Mouse (Mus musculus) T-helper 17 cell (primary cell): ENCODE measurements around the gene Rab40b.

Experiments used
- in situ Hi-C, 2 experiments: fragments of 300-600 bp; cut with MboI, MseI; formaldehyde crosslinking; loops; 1 replicate in 1 of 2; 2 replicates in 1 of 2; pipeline ENCODE4 v1.15.1; 2025; ENCODE audit warnings: high pct_unique_total_duplicates in 2 of 2

Rab40b gene

DNA sequence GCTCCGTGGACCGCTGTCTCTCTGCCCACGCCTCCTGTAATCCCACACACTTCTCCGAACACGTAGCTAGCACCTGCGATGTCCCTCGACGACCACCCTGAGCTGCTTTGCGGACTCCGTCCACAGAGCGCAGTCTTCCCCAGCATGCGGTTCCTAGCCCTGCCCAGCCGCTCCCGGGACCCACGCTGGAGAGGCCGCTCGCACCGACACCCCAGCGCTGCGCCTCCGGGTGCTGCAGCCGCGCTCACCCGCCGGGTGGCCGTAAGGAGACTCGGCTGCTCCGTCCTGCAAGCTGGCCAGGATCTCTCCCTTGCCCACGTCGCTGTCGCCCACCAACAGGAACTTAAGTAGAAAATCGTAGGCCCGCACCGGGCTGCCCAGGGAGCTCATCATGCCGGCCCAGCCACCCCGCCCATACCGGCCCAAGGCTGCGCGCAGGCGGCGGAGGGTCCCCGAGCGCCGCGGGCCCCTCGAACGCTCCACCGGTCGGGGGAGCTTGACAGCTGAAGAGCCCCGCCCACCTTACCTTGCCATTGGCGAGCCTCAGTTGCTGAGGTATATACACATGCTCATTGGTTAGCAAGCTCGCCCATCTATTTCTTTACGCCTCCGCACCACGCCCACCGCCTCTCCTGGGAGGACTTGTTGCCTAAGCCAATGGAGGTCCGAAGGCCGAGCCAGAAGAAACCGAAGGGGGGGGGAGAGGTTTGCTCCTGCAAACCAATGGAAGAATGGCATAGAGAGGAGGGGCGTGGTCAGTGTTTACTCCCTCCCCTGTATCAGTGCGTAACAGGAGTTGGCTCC is at the start of gene Rab40b:
Rab40b (minus strand) TSS at position 502 of the 804 bp plus-strand sequence.
- in situ Hi-C loops: no loop called here

DNA sequence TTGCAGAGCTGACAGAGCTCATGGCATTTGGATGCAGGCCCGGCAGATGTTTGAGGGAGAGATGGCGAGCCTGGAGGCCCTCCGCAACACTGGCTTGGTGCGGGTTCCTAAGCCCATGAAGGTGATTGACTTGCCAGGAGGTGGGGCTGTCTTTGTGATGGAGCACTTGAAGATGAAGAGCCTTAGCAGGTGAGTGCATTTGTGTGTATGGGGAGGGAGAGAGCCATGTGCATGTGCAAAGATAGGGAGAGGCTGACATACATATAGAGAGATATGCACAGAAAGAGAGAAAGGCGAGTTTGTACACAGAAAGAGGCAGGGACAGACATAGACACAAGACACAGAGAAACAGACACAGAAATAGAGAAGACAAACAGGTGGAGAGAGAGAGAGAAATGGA is 49.2 kb upstream of the Rab40b start:
- in situ Hi-C loops: no loop called here

DNA sequence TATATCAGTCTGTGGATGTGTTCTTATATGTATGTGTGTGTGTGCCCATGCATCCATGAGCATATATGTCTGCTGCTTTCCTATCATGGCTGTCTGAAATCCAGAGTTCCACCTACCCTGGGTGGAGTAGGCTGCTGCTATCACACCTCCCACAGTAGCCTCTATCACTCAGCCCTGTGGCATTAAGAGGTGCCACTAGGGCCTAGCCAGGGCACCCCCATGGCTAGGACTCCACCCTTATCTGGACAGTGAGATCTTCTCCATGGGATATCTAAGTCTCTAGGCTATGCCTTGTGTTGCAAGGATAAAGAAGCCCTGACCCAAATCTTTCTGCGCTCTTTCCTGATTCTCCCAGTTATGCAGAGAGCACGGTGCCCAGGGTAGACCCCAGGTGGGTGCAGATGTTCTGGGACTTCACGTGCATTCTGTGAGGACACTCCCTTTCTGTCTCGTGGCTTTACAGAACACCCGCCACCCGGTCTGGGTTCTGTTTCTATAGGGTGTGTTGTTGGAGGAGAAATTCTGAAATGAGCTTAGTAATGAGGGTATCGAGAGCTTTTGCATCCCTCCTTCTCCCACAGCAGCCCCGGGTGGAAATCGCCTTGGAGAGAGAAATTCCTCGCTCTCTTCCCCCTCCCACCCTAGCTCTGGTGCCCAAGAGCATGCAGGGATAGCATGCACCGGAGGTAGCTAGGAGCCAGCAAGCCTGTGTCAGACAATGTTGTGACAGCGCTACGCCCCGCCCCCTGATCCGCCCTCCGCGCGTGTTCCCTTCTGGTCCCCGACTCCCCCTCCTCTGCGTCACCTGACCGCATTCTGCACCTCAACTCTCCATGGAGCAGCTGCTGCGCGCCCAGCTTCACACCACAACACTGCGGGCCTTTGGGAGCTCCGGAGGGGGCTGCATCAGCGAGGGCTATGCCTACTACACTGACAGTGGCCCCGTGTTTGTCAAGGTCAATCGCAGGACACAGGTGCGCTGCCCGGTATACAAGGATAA is 46.4 kb upstream of the Rab40b start, which contains the start of gene Fn3k:
Fn3k (plus strand) TSS at position 758 of the 1,000 bp plus-strand sequence.
- in situ Hi-C loops: no loop called here

DNA sequence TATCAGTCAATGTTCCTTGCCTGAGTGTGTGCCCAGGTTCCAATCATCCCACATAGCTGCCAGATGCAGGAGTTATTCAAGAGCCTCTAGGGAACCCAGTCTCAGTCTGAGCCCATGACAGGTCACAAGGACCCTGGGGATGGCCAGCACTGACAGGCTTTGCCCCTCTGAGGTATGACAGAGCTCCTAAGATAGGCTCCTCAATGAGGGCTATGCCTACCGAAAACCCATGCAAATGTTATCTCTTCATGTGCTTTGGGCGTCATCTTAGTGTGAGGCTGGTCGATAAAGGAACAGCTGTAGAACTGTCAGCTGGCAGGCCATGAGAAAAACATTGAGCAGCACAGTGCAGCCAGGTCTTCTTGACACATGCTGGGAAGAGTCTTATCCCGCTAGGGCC is 45.3 kb upstream of the Rab40b start:
- in situ Hi-C loops: no loop called here

DNA sequence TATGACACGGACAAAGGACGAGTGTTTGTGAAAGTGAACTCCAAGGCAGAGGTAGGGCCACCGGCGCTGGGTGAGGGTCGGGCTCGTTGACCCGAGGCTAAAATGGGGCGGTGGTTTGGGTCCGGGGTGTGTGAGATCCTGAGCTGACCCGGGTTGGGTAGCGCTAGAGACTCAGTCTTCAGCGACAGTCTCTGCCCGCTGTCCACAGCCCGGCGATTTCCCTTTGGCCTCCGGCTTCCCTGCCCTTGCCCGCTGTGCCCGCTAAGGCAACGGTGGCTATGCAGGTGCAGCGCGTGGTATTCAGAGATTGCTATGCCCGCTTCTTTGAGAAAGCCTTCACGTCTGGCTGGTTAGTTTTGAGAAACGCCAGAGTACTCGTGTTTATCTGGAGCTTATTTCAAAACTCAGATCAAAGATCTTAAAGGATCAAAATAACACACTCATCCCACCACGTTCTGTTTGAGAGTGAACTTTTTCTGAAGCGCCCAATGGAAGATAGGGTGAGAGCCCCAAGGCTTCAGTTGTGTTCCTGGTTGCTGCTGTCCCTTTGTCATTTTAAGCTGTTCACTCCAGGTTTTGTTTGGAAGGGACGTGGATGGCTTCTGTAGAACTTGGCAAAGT is 33.6 kb upstream of the Rab40b start:
- in situ Hi-C loops: no loop called here

DNA sequence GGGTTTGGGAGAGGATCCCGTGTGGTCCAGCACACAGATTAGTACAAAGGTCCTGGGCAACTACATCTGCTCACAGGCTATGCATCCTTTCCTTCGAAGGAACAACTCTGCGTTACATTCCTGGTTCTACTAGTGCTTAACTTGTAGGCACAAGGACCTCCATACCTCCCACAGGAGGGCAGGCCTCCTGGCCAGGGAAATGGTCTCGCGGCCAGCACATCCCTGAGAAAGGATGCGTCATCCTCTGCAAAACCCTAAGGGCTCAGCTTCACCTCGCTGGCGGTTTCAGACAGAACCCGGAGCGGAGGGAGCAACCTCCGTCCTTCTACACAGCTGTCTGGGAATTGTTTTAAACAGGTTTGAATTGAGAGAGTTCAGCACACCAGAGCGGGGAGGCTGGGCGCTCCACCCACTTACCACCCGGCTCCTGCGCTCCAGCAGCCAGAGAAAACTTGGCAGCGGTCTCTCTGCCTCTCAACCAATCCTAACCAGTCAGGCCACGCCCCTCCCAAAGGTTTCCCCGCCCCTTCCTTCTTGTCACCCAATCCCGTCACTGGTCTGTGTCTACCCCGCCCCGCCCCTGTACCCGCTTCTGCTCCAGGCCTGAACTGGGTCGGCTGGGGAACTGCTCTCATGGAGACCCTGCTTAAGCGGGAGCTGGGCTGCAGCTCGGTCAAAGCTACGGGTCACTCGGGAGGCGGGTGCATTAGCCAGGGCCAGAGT is 32.9 kb upstream of the Rab40b start, which contains the start of gene Fn3krp:
Fn3krp (plus strand) TSS at position 572 of the 723 bp plus-strand sequence.
- in situ Hi-C loops: no loop called here

DNA sequence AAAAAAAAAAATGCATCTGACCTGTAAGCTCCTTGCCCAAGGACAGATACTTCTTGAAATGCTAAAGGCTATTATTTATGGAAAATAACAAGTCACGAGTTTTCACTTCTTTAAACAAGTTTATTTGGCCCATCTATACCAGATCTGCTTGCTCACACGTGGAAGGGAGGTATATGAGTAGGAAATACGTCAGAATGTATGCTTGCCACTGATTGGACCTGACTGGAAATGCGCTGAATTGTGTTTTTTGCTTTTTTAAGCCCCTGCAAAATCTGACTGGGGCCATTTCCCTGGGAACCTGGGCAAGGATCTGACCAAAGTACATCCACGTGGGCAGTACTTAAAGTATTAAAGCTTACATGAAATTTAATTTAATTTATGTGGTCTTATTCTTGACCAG is 32.3 kb upstream of the Rab40b start:
- in situ Hi-C loops: no loop called here

DNA sequence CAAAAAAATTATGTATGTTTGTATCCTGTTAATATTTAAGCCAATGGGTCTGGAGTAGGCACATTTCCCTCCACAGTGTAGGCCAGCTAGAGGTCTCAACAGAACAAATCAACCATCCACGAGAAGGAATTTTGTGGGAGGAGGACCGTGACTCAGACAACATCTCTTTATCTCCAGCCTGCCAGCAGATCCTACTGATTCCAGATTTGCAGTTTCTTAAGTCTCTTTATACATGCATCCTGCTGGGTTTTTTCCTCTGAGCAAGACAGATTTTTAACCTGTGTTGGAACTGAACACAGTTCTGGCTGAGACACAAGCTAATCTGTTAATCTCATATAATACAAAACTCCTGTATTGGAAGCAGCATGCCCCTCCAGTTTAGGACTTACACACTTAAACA is 30.9 kb upstream of the Rab40b start:
- in situ Hi-C loops: no loop called here

DNA sequence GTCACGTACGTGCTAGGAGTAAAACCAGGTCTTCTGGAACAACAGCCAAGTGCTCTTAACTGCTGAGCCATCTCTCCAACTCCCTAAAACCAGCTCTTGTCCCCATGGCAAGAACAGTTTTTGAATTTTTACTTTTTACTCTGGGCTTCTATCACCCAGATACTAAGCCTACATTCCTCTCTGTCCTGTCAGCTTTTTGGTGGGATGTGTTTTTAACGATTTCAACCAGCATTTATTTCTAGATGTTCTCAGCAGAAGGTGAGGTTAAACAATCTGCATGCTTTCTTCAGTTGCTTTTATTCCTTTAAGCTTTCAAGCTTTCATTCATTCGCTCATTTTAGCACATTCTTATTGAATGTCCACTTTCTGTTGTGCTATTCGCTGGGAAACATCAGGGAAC is 29.9 kb upstream of the Rab40b start:
- in situ Hi-C loops: no loop called here

DNA sequence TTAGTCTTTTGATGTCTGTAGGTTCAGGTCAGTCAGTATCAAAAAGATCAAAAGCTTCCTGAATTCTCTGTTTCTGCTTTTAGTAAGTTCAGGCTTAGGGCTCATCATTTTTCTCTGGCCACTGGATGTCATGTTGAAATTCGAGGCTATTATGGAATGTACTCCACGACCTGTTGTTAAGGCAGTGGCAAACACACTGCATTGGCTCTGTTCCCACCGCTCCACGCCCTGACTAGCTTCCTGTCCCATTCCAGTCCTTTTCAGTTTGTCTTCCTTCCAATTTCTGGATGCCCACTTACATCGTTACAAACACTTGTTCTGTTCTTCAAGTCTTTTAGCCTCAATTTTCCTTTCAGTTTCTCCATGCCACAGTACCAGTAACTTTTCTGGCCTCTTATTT is 27.3 kb upstream of the Rab40b start:
- in situ Hi-C loops: no loop called here

DNA sequence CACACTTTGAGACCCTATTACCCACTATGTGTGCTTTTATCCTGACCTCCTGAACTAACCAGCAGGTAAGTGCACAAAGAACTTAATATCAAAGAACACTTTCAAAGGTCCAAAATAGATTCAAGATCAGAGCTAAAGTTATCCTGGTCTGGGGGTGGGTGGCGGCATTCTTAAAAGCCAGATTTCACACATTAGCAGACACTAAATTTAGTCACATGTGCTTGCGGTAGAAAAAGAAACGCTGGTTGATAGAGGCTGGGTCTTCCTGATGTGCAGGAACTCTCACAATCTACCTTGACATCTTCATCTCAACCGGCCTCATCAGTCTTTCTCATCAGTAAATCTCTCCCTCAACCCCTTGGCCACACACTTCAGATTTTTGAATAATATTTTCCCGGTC is 26.7 kb upstream of the Rab40b start:
- in situ Hi-C loops: no loop called here

DNA sequence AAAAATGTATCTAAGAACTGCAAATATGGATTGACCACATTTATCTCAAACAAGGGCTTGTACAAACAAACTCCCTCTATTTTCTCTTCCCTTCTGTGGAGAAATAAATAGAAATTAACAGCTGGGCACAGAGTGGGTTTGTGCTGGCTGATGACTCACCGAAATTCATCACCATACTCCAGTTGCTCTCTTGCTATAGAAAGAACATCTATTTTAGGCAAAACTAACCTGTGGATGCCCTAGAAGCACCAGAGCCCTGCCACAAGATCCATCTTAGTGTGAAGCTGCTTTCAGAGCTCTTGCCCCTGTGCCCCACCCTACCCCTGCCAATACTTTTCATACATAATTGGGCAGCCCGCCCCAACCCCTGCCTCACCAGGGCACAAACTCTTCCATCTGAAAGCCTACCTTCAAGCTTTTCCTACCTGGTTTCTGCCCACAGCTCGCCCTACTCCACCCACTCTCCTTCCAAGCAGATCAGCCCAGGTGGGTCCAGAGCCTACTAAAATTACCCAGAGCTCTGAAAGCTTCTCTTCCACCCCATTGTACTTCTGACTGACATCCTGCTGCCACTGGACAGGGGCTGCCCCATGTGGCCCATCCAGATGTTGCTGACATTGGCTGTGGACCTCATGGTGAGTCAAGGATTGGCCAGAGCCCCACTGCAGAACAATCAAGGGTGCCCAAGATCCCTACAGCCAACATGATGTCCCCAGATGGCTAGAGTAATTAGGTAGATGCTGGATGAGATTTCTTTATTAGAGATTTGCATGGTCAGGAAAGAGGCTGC is 19.5 kb upstream of the Rab40b start:
- in situ Hi-C loops: no loop called here

DNA sequence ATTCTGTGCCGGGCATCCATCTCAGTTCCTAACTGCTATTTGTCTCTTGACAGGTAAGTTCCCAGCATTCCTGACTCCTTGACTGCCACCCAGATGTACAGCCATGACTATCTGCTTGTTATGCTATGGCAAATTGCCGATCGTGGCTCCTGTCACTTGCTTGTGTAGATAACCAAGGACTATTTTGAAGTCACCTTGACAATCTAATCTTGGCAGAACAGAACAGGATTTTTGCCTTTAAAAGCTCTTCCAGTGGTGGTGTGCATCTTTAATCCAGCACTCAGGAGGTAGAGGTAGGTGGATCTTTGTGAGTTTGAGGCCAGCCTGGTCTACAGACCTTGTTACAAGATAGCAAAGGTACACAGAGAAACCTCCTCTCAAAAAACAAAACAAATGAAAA is 4.4 kb upstream of the Rab40b start:
- in situ Hi-C loops: no loop called here

DNA sequence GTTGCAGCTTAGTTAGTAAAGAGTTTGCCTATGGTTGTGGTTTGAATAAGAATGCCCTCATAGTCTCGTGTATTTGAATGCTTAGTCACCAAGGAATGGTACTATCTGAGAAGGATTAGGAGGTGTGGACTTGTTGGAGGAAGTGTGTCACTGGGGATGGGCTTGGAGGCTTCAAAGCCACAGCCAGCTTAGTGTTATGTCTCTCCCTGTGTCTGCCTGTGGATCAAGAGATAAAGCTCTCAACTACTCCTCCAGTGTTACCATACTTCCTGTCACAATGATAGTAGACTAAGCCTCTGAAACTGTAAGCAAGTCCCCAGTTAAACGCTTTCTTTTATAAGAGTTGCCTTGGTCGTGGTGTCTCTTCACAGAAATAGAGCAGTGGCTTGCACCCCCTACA is 2.7 kb upstream of the Rab40b start:
- in situ Hi-C loops: no loop called here

DNA sequence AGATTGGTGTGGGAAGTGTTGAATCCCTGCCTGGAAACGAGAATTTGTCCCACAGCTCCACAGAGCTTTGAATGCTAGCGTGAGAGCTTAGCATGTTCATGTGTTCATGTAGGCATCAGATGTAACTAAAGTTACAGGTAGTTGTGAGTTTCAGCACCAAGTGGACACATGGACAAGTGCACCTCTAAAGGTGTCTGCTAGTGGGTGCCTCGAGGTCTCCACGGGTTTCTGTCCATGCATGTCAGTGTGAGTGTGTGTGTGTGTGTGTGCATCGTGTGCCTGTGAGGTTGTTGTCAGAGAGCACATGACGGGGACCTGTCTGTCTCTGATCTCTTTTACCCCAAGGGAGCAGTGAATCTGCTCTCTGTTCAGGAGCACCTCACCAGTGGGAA is 499 bp upstream of the Rab40b start:
- in situ Hi-C loops: no loop called here

DNA sequence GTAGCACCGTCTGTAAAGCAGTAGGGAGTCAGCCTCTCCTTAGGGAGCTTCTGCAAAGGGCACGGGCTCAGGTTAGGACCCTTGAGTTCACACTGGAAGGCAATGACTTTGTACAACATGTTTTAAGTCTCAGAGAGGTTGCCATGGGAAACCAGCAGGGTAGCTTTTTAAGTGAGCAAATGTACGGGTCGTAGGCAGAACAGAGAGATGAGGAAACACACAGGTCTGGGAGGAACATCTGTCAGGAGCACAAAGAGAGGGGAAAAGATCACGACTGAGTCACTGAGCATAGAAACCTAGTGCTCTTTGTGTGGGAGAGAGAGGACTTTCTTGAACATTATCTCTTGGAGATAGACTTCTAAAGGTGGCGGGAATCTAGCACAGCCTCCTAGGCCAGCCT is 7.8 kb downstream of the Rab40b start:
- in situ Hi-C loops: no loop called here

DNA sequence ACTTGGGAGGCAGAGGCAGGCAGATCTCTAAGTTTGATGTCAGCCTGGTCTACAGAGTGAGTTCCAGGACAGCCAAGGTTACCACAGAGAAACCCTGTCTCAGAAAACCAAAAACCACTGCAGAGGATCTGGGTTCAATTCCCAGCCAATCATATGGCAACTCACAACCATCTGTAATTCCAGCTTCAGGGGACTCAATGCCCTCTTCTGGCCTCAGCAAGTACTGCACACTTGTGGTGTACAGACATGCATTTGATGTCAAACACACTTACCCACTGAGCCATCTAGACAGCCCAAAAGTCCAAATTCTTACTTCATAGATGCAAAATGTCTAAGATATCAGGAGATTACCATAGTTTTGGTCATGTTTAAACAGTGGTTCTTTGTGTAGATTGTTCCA is 9.4 kb downstream of the Rab40b start:
- in situ Hi-C loops: no loop called here

DNA sequence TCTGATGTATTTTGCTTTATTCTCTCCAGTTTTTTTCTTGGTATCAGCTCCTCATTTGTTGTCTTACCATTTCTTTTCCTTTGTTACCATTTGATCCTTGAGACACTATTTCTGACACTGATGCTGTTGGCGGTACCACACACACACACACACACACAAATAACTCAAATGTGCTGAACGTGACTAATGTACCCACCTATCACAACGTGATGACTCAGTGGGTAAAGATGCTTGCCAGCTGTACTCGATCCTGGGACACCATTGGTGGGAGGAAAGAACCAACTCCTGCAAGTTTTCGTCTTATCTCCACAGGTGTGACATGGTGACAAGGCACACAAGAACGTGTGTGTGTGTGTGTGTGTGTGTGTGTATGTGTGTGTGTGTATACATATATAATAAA is 14.7 kb downstream of the Rab40b start:
- in situ Hi-C loops: loop anchor here in 1 of 2 experiments (5.0 kb wide), 1 partner anchor 79 kb away; the partner anchor contains the start of gene Tbcd

DNA sequence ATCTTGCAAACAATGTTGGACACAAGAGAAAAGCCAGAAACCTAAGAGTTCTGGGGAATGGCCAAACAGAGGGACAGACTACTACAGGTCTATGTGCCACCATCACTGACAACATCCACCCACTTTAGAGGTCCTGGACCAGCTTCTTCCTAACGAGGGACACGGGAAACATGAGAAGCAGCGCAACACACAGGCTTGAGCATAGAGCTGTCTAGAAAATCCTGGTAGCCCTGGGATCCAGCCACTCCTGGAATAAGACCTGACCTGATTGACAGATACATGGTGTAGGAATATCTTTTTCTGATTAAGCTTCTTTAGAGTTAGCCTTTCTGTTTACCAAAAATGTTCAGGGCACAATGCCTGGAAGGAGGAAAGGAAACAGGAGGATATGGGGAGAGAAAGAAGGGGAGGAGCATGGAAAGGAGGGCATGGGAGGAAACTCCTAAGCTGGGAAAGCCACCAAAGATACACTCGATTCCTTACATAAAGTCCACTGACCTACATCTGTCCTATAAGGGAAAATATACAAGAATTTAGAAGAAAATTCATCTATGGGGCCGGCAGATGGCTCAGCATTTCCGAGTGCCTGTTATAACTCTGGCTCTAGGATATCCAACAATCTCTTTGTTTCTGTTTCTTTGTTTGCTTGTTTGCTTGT is 17.6 kb downstream of the Rab40b start:
- in situ Hi-C loops: loop anchor here in 1 of 2 experiments (5.0 kb wide), 1 partner anchor 82 kb away; the partner anchor contains the start of gene Tbcd

DNA sequence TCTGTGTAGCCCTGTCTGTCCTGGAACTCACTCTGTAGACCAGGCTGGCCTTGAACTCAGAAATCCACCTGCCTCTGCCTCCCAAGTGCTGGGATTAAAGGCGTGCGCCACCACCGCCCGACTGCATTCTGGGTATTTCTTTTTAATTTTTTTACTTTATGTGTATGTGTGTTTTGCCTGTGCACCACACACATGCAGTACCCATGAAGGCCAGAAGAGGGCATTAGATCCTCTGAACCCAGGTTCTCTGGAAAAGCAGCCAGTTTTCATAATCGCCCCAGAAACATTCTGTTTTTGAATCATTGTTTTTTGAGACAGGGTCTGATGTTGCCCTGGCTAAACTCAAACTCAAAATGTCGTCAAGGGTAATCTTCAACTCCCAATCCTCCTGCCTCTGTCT is 18.4 kb downstream of the Rab40b start:
- in situ Hi-C loops: loop anchor here in 1 of 2 experiments (5.0 kb wide), 1 partner anchor 83 kb away; the partner anchor contains the start of gene Tbcd
